Comparison of ENCODE assay signal across 11 mouse cellular contexts in the genomic region with DNA sequence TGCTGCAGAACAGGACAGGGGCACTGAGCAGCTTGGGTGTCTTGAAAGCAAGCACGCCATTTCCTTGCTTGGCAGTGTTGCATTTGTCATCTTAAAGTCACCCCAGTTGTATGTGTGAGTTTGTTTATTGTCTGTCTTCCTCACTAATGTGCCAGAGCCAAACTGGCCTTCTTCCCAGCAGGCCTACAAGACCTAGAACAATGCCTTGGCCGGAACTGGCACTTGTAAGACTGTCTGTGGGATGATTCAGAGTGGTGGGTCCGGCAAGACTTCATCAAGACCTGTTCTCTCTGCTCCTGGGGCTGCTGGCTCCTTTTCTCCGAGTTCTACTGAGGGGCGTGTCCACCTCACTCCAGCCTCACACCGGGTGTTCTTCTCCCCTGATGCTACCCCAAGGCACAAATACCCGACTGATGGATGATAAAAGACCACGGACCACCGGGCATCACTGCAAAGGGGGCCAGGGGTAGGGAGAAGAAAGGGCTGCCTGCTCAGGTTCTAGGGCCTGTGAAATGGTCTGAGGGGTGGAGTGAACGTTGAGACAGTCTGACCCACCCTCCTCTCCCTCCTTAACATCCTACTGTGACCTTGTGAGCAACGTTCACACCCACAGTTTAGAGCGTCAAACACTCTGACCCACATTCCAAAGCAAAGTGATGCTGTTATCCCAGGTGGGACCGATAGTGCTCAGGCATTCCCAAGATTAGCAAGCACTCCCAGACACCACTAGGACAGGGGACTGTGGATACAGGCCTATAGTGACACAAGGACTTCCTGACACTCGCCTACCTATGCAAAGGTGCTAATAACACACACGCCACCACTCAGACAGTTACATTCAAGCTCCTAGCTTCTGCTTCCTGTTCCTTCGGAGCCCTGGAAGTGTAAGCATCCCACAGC. TPM values are rescaled to one million over a fixed set of nuclear protein-coding genes. Genes with fewer than 3 reads are reported as not detected.
DNase-seq lines count a peak whose midpoint lies in the region; ATAC-seq and TF ChIP-seq lines count a peak whose summit lies in the region.
"Had no signal": no experiment of that assay in that cellular context is flagged by ENCODE, and none has a peak within 500 bp of the region (broad histone marks: within the 10 kb centered on the region; RNA-seq: fewer than 3 reads in every experiment).

No protein-coding gene starts in this region.

- TF ChIP-seq CTCF in heart, adult 2 months (IDR thresholded peaks at IDR 0.05): no peak
- no peak for TF ChIP-seq CTCF in embryonic fibroblast, embryonic 13.5 days (IDR thresholded peaks at IDR 0.05; ENCODE audit: borderline replicate concordance, insufficient read depth, low read length)

- no peak overlapping the region for H3K4me2 ChIP-seq in liver, embryonic 13.5 days
- no peak overlapping the region for H3K4me2 ChIP-seq in stomach, embryonic 14.5 days (replicated peaks; ENCODE audit: low read depth, low read length)

- ATAC-seq in liver, embryonic 13.5 days (ENCODE audit: low read depth): no peak
- ATAC-seq in stomach, embryonic 14.5 days (ENCODE audit: insufficient number of reproducible peaks, insufficient read depth, low FRiP score, low read depth): no peak
- ATAC-seq: liver, postnatal 0 days had no signal

- peak overlapping the region; percentile 36 for H3K27ac ChIP-seq in heart, adult 2 months
- 0 out of 2 replicates have a peak overlapping the region, but pooled peaks have one; percentile 12 for H3K27ac ChIP-seq in liver, embryonic 13.5 days
- peak overlapping the region; percentile 96 for H3K27ac ChIP-seq in embryonic fibroblast, embryonic 13.5 days (ENCODE audit: insufficient read depth, low read length)
- H3K27ac ChIP-seq in stomach, embryonic 14.5 days (ENCODE audit: low read length): 0 out of 2 replicates have a peak overlapping the region, but pooled peaks have one; percentile 45

- H3K9ac ChIP-seq in heart, adult 2 months (ENCODE audit: low read depth, low read length): no peak overlapping the region
- H3K9ac ChIP-seq in liver, embryonic 13.5 days: no peak overlapping the region
- no peak overlapping the region for H3K9ac ChIP-seq in stomach, embryonic 14.5 days (replicated peaks; ENCODE audit: low read depth, low read length)
- H3K9ac ChIP-seq: liver, postnatal 0 days had no signal

- no peaks in the 10 kb centered on the region for H3K79me2 ChIP-seq in heart, adult 2 months (replicated peaks; ENCODE audit: control insufficient read depth, insufficient read depth, low read length)

- no peak for TF ChIP-seq POLR2A in heart, adult 2 months (IDR thresholded peaks at IDR 0.05; ENCODE audit: insufficient read depth, low read depth, low read length)
- peak; percentile 56 for TF ChIP-seq POLR2A in embryonic fibroblast, embryonic 13.5 days (IDR thresholded peaks at IDR 0.05; ENCODE audit: low read depth, low read length)

- intact Hi-C loops in heart, adult 2 months (cut with DNase I): no loop called here

- no peaks in the 10 kb centered on the region for H3K27me3 ChIP-seq in heart, adult 2 months (ENCODE audit: control insufficient read depth, insufficient read depth, low read length)
- peaks cover 24% of the 10 kb centered on the region for H3K27me3 ChIP-seq in liver, embryonic 13.5 days
- H3K27me3 ChIP-seq in stomach, embryonic 14.5 days (ENCODE audit: control insufficient read depth, insufficient read depth, low read length): 0 out of 2 replicates have a peak, but pooled peaks cover 4% of the 10 kb centered on the region

- H3K4me3 ChIP-seq in heart, adult 2 months: no peak overlapping the region
- H3K4me3 ChIP-seq in liver, embryonic 13.5 days (replicated peaks): no peak overlapping the region
- no peak overlapping the region for H3K4me3 ChIP-seq in embryonic fibroblast, embryonic 13.5 days (ENCODE audit: insufficient read depth, low read length)
- no peak overlapping the region for H3K4me3 ChIP-seq in stomach, embryonic 14.5 days (ENCODE audit: low read depth, low read length)

- no peaks in the 10 kb centered on the region for H3K9me3 ChIP-seq in liver, embryonic 13.5 days (replicated peaks)
- no peaks in the 10 kb centered on the region for H3K9me3 ChIP-seq in stomach, embryonic 14.5 days (ENCODE audit: control insufficient read depth, low read depth, low read length)

- 39% methylated on average over 16 of the region's 16 CpGs for WGBS in heart, adult 2 months
- WGBS in liver, embryonic 13.5 days (ENCODE audit: insufficient replicate concordance): 27% methylated on average over 16 of the region's 16 CpGs
- whole genome bisulfite sequencing in stomach, embryonic 14.5 days: 22% methylated on average over 16 of the region's 16 CpGs

- DNase-seq in heart, adult 2 months: no peak
- DNase-seq in heart, adult 9 months (ENCODE audit: low spot score in 2 of 2): no peak
- DNase-seq in liver, embryonic 13.5 days: no peak
- DNase-seq in liver: no peak
- DNase-seq in adrenal gland, postnatal 25 days: no peak
- no peak for DNase-seq in kidney, postnatal 14 days
- DNase-seq: kidney, postnatal 36 days; liver, postnatal 0 days had no signal

- peaks cover 10% of the 10 kb centered on the region for H3K4me1 ChIP-seq in heart, adult 2 months (ENCODE audit: control insufficient read depth, insufficient read depth, low read length)
- peaks cover 50% of the 10 kb centered on the region for H3K4me1 ChIP-seq in liver, embryonic 13.5 days (replicated peaks)
- H3K4me1 ChIP-seq in embryonic fibroblast, embryonic 13.5 days (ENCODE audit: control insufficient read depth, insufficient read depth, low read length): peaks cover 34% of the 10 kb centered on the region
- H3K4me1 ChIP-seq in stomach, embryonic 14.5 days (ENCODE audit: control insufficient read depth, insufficient read depth, low read length): peaks cover 31% of the 10 kb centered on the region

- TF ChIP-seq EP300 in heart, adult 2 months (IDR thresholded peaks at IDR 0.05; ENCODE audit: insufficient read depth, low read depth, low read length): no peak

- no peaks in the 10 kb centered on the region for H3K36me3 ChIP-seq in heart, adult 2 months (ENCODE audit: control insufficient read depth, insufficient read depth, low read length)
- no peaks in the 10 kb centered on the region for H3K36me3 ChIP-seq in liver, embryonic 13.5 days
- no peaks in the 10 kb centered on the region for H3K36me3 ChIP-seq in stomach, embryonic 14.5 days (ENCODE audit: control insufficient read depth, insufficient read depth, low read length)

RNA-seq across cellular contexts. Expression of gene Rin1, which starts 7.8 kb away (rescaled TPM):
- 1 to 10 TPM; 1.2 to 1.8 TPM for total RNA-seq in heart, adult 2 months (2021)
- 2.1 and 3.0 TPM in 2 replicates for polyA plus RNA-seq in heart, adult 2 months (2012; rRNA removed)
- 0.33 and 0.36 TPM in 2 replicates for polyA plus RNA-seq in liver, embryonic 13.5 days (2015; fragmentation: Nextera tagmentation; extraction: Ambion mirVana)
- polyA plus RNA-seq in embryonic fibroblast, embryonic 13.5 days (2011; ENCODE audit: insufficient read length, low read depth, missing spikeins): 60.2 and 82.9 TPM in 2 replicates
- polyA plus RNA-seq in stomach, embryonic 14.5 days (2014; fragmentation: Nextera tagmentation; extraction: Ambion mirVana): 2.4 and 3.3 TPM in 2 replicates
- 5.9 and 6.0 TPM in 2 replicates for total RNA-seq in adrenal gland, postnatal 25 days (2021)

RNA-seq across cellular contexts. Expression of gene Cd248, which starts 9.8 kb away (rescaled TPM):
- 10 to 100 TPM in 1 of 2 experiments, 1 to 10 TPM in 1; 9.3 to 12.2 TPM for total RNA-seq in heart, adult 2 months (2021)
- polyA plus RNA-seq in heart, adult 2 months (2012; rRNA removed): 18.1 and 20.0 TPM in 2 replicates
- 3.1 and 3.7 TPM in 2 replicates for polyA plus RNA-seq in liver, embryonic 13.5 days (2015; fragmentation: Nextera tagmentation; extraction: Ambion mirVana)
- 202 and 292 TPM in 2 replicates for polyA plus RNA-seq in embryonic fibroblast, embryonic 13.5 days (2011; ENCODE audit: insufficient read length, low read depth, missing spikeins)
- polyA plus RNA-seq in stomach, embryonic 14.5 days (2014; fragmentation: Nextera tagmentation; extraction: Ambion mirVana): 88.3 and 90.1 TPM in 2 replicates
- total RNA-seq in adrenal gland, postnatal 25 days (2021): 10.0 and 12.7 TPM in 2 replicates
- total RNA-seq: neutrophil, adult 5-6 weeks had no signal

RNA-seq across cellular contexts. Expression of gene Brms1, which starts 17.0 kb away (rescaled TPM):
- total RNA-seq in heart, adult 2 months (2021): 10 to 100 TPM; 14.3 to 16.9 TPM
- 17.0 and 18.1 TPM in 2 replicates for polyA plus RNA-seq in heart, adult 2 months (2012; rRNA removed)
- 34.8 and 35.1 TPM in 2 replicates for polyA plus RNA-seq in liver, embryonic 13.5 days (2015; fragmentation: Nextera tagmentation; extraction: Ambion mirVana)
- 12.9 and 14.5 TPM in 2 replicates for polyA plus RNA-seq in embryonic fibroblast, embryonic 13.5 days (2011; ENCODE audit: insufficient read length, low read depth, missing spikeins)
- polyA plus RNA-seq in stomach, embryonic 14.5 days (2014; fragmentation: Nextera tagmentation; extraction: Ambion mirVana): 43.4 and 45.3 TPM in 2 replicates
- total RNA-seq in adrenal gland, postnatal 25 days (2021): 21.6 and 32.0 TPM in 2 replicates

RNA-seq across cellular contexts. Expression of gene AC124502.3, which starts 19.4 kb away (rescaled TPM):
- total RNA-seq in heart, adult 2 months (2021): 1 to 10 TPM; 1.3 to 2.3 TPM
- 0.08 and 0.15 TPM in 2 replicates for polyA plus RNA-seq in heart, adult 2 months (2012; rRNA removed)
- 0.70 TPM in 1 of 2 replicates, not detected in the other for polyA plus RNA-seq in liver, embryonic 13.5 days (2015; fragmentation: Nextera tagmentation; extraction: Ambion mirVana)
- polyA plus RNA-seq in embryonic fibroblast, embryonic 13.5 days (2011; ENCODE audit: insufficient read length, low read depth, missing spikeins): 0.60 and 1.5 TPM in 2 replicates
- 0.55 and 1.8 TPM in 2 replicates for polyA plus RNA-seq in stomach, embryonic 14.5 days (2014; fragmentation: Nextera tagmentation; extraction: Ambion mirVana)
- total RNA-seq in adrenal gland, postnatal 25 days (2021): 1.7 and 9.8 TPM in 2 replicates

RNA-seq across cellular contexts. Expression of gene B4gat1, which starts 19.5 kb away (rescaled TPM):
- total RNA-seq in heart, adult 2 months (2021): 10 to 100 TPM; 43.2 to 43.8 TPM
- 43.2 and 48.8 TPM in 2 replicates for polyA plus RNA-seq in heart, adult 2 months (2012; rRNA removed)
- 9.3 and 10.9 TPM in 2 replicates for polyA plus RNA-seq in liver, embryonic 13.5 days (2015; fragmentation: Nextera tagmentation; extraction: Ambion mirVana)
- polyA plus RNA-seq in embryonic fibroblast, embryonic 13.5 days (2011; ENCODE audit: insufficient read length, low read depth, missing spikeins): 31.4 and 33.5 TPM in 2 replicates
- 40.5 and 45.4 TPM in 2 replicates for polyA plus RNA-seq in stomach, embryonic 14.5 days (2014; fragmentation: Nextera tagmentation; extraction: Ambion mirVana)
- total RNA-seq in adrenal gland, postnatal 25 days (2021): 16.3 and 41.8 TPM in 2 replicates

Comparison
In these comparisons a context has a peak if more than half of its experiments do, and no peak if none do; other contexts are left out.
1. H3K27ac ChIP-seq: peak in every context shown above with its lines; median percentile 96 in embryonic fibroblast, embryonic 13.5 days; 45 in stomach, embryonic 14.5 days; 36 in heart, adult 2 months; 12 in liver, embryonic 13.5 days.
2. RNA of gene Rin1, which starts 7.8 kb away (polyA plus RNA-seq): 60.2 to 82.9 TPM in embryonic fibroblast, embryonic 13.5 days; 2.1 to 3.0 TPM in heart, adult 2 months, 2.4 to 3.3 TPM in stomach, embryonic 14.5 days and 0.33 to 0.36 TPM in liver, embryonic 13.5 days; every median in the first group is over 10 times any median in the second.